Mouse (Mus musculus) heart, postnatal 0 days (tissue): ENCODE results near the gene H2-D1. TPM values are rescaled to one million over a fixed set of nuclear protein-coding genes. Genes with fewer than 3 reads are reported as not detected.
A peak's percentile ranks its signal among the peaks of the same experiment; 100 is the strongest.

Source experiments
- ATAC-seq: fragments of 200-750 bp; cut with Nextera tagmentation; 2 replicates; pipeline ENCODE4 v1.8.0; 2017; ENCODE audit warnings: low read depth, moderate number of reproducible peaks, moderate library complexity; ENCODE audit not compliant: insufficient read depth
- DNase-seq: peaks from one replicate; pipeline ENCODE4 v3.0.0-alpha.2; 2016; ENCODE audit warnings: low spot score
- H3K27ac ChIP-seq: fragments of 300-500 bp; sonication (generic); 2 replicates; pipeline ENCODE4 v1.5.1; 2014; ENCODE audit warnings: low read depth, mild to moderate bottlenecking
- H3K27me3 ChIP-seq: fragments of 300-500 bp; sonication (generic); 2 replicates; pipeline ENCODE4 v1.6.1; 2014; ENCODE audit warnings: low read length, mixed read lengths; ENCODE audit not compliant: control insufficient read depth, insufficient read depth
- H3K36me3 ChIP-seq: fragments of 300-500 bp; sonication (generic); replicated peaks from 2 replicates; pipeline ENCODE4 v1.6.1; 2014; ENCODE audit warnings: low read length, mixed read lengths; ENCODE audit not compliant: control insufficient read depth, insufficient read depth
- H3K4me1 ChIP-seq: fragments of 300-500 bp; sonication (generic); 2 replicates; pipeline ENCODE4 v1.6.1; 2014; ENCODE audit warnings: antibody characterized with exemption; ENCODE audit not compliant: control insufficient read depth, insufficient read depth
- H3K4me2 ChIP-seq: fragments of 300-500 bp; sonication (generic); 2 replicates; pipeline ENCODE4 v1.6.1; 2014; ENCODE audit warnings: low read depth, mild to moderate bottlenecking, low read length, moderate library complexity
- H3K4me3 ChIP-seq: fragments of 300-500 bp; sonication (generic); 2 replicates; pipeline ENCODE4 v1.5.1; 2014; ENCODE audit warnings: low read depth, low read length
- H3K9ac ChIP-seq: fragments of 300-500 bp; sonication (generic); replicated peaks from 2 replicates; pipeline ENCODE4 v1.6.1; 2014; ENCODE audit warnings: low read depth, low read length, mixed read lengths
- H3K9me3 ChIP-seq: fragments of 300-500 bp; sonication (generic); replicated peaks from 2 replicates; pipeline ENCODE4 v1.6.1; 2016; ENCODE audit warnings: low read length; ENCODE audit not compliant: control insufficient read depth
- CTCF ChIP-seq: IDR thresholded peaks from 2 replicates; pipeline ENCODE4 v1.5.1; 2016; ENCODE audit warnings: antibody characterized with exemption, control low read depth, low read depth
- EP300 ChIP-seq: IDR thresholded peaks from 2 replicates; pipeline ENCODE4 v1.6.1; 2016; ENCODE audit warnings: antibody characterized with exemption, low read depth
- WGBS: fragments of 180-500 bp; shearing (Covaris S2); extraction: QIAGEN DNeasy Blood & Tissue Kit; methylation state at CpG from one replicate; pipeline ENCODE4 v1.1.7; 2014; 5-methylcytosine and 5-hydroxymethylcytosine counted together
- polyA plus RNA-seq: library from polyadenylated mRNA; unstranded; fragments of >200 nt; fragmentation: Nextera tagmentation; extraction: Ambion mirVana; gene quantifications from 2 replicates; pipeline ENCODE4 v1.2.1, GENCODE M21; 2015
- total RNA-seq: library from RNA; depleted of rRNA; stranded (reverse); fragments of >200 nt; gene quantifications from 2 replicates; pipeline ENCODE4 v1.2.3, GENCODE M21; 2014; ENCODE audit warnings: low replicate concordance

Gene H2-D1
- total and polyA plus RNA-seq, 2 experiments from 2014 or later = 104 to 113 TPM

- Histone ChIP-seq H3K4me1 (peaks cover 24% of the 10 kb centered on the region), H3K27me3 (no peaks in the 10 kb centered on the region), H3K9ac (peak within 1 kb of the TSS; percentile 98), H3K36me3 (peaks cover 33% of the 10 kb centered on the region), H3K4me3 (peak within 1 kb of the TSS; percentile 90), H3K27ac (peak within 1 kb of the TSS; percentile 100), H3K4me2 (peak within 1 kb of the TSS; percentile 77), H3K9me3 (no peaks in the 10 kb centered on the region)
- ATAC-seq = peak; percentile 87
- DNase-seq = peak; percentile 98
- WGBS = under 1% methylated on average over 65 of the region's 69 CpGs
- TF ChIP-seq CTCF (no peak), EP300 (peak; percentile 96; the same call in 1 of the 2 replicates)
Observed at GRCm38 (mm10) chr17:35241305-35242014, 21.1 kb upstream of the H2-D1 start, which contains the start of gene Ddx39b. Ddx39b (plus strand) TSS chr17:35241746.

- TF ChIP-seq EP300 = no peak; the same call in 1 of the 2 replicates
- TF ChIP-seq CTCF = no peak
Observed at GRCm38 (mm10) chr17:35242015-35242941, 20.3 kb upstream of the H2-D1 start.

GRCm38 (mm10) chr17:35243086-35243485, 19.4 kb upstream of the H2-D1 start:
- no peak for DNase-seq
- peak overlapping the region; percentile 100 for H3K27ac ChIP-seq
- ATAC-seq = no peak
- no peaks in the 10 kb centered on the region for H3K9me3 ChIP-seq
- H3K36me3 ChIP-seq = peaks cover 50% of the 10 kb centered on the region
- 4% methylated on average over 16 of the region's 16 CpGs for WGBS
- H3K4me2 ChIP-seq = peak overlapping the region; percentile 77
- H3K4me3 ChIP-seq = peak overlapping the region; percentile 90
- TF ChIP-seq EP300 (no peak), CTCF (0 out of 2 replicates have a peak, but pooled peaks have one; percentile 7)
- peak overlapping the region; percentile 98 for H3K9ac ChIP-seq
- no peaks in the 10 kb centered on the region for H3K27me3 ChIP-seq
- peaks cover 24% of the 10 kb centered on the region for H3K4me1 ChIP-seq

More at GRCm38 (mm10) chr17:35242015-35242941, 20.3 kb upstream of the H2-D1 start:
- H3K27ac ChIP-seq = peak overlapping the region; percentile 100
- peak overlapping the region; percentile 90 for H3K4me3 ChIP-seq
- under 1% methylated on average over 55 of the region's 55 CpGs for WGBS
- H3K36me3 ChIP-seq = peaks cover 42% of the 10 kb centered on the region
- no peaks in the 10 kb centered on the region for H3K27me3 ChIP-seq
- DNase-seq = peak; percentile 76
- H3K9ac ChIP-seq = peak overlapping the region; percentile 98
- peak; percentile 43 for ATAC-seq
- peaks cover 24% of the 10 kb centered on the region for H3K4me1 ChIP-seq
- peak overlapping the region; percentile 77 for H3K4me2 ChIP-seq
- H3K9me3 ChIP-seq = no peaks in the 10 kb centered on the region

DNA sequence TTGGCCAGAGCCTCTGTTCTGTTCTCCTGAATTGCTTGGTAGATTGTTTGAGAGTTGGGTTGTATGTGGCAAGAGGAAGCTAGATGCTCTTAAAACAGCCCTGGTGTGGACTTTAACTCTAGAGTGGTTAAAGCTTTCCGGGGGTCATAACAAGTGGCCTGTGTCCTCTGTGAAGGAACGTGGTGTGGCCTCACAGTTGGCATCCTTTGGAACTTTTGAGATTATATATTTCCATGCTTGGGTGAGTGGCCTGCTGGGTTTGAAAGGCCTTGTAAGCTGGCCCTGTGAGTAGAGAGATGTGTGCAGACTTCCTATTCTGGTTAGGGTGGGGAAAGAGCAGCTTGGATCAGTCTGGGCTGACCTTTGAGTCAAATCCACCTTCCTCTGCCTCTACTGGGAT, 17.5 kb upstream of the H2-D1 start:
- TF ChIP-seq CTCF (no peak), EP300 (no peak)
- peaks cover 24% of the 10 kb centered on the region for H3K4me1 ChIP-seq
- H3K27ac ChIP-seq = no peak overlapping the region
- no peak for DNase-seq
- no peak overlapping the region for H3K4me3 ChIP-seq
- H3K9ac ChIP-seq = no peak overlapping the region
- ATAC-seq = no peak
- 43% methylated on average over 2 of the region's 2 CpGs for WGBS
- no peak overlapping the region for H3K4me2 ChIP-seq
- H3K36me3 ChIP-seq = peaks cover 69% of the 10 kb centered on the region
- H3K9me3 ChIP-seq = no peaks in the 10 kb centered on the region
- H3K27me3 ChIP-seq = no peaks in the 10 kb centered on the region
